Mouse (Mus musculus) heart, adult 2 months (tissue): Measurements from ENCODE around the gene Crabp2.

ENCODE experiments used
- CTCF ChIP-seq: fragments of 200-600 bp; IDR thresholded peaks from 2 replicates; pipeline ENCODE4 v1.8.1; 2022; ENCODE audit warnings: antibody characterized with exemption, mild to moderate bottlenecking, moderate library complexity
- EP300 ChIP-seq: fragments of 200-500 bp; IDR thresholded peaks from 2 replicates; pipeline ENCODE4 v1.6.1; 2011; ENCODE audit warnings: low read depth, low read length, control low read depth; ENCODE audit not compliant: insufficient read depth
- POLR2A ChIP-seq: fragments of 200-500 bp; IDR thresholded peaks from 2 replicates; pipeline ENCODE4 v1.6.1; 2011; ENCODE audit warnings: mild to moderate bottlenecking, low read depth, low read length, control low read depth; ENCODE audit not compliant: insufficient read depth

GRCm38 (mm10) chr3:87948378-87949265, at the start of gene Crabp2:
- TF ChIP-seq CTCF = no peak
- no peak for TF ChIP-seq POLR2A
- no peak for TF ChIP-seq EP300
